Mouse (Mus musculus) hindbrain, embryonic 16.5 days (tissue): ENCODE results near the gene Rassf6. TPM values are rescaled to one million over a fixed set of nuclear protein-coding genes. Genes with fewer than 3 reads are reported as not detected.

Source experiments
- ATAC-seq: fragments of 200-750 bp; cut with Nextera tagmentation; 2 replicates; pipeline ENCODE4 v1.8.0; 2017; ENCODE audit warnings: moderate TSS enrichment, moderate library complexity
- H3K27ac ChIP-seq: fragments of 300-500 bp; sonication (generic); 2 replicates; pipeline ENCODE4 v1.5.1; 2014; ENCODE audit warnings: low read depth, mild to moderate bottlenecking, control low read depth, low read length, moderate library complexity
- H3K27me3 ChIP-seq: fragments of 300-500 bp; sonication (generic); replicated peaks from 2 replicates; pipeline ENCODE4 v1.6.1; 2014; ENCODE audit warnings: low read length; ENCODE audit not compliant: control insufficient read depth, insufficient read depth
- H3K36me3 ChIP-seq: fragments of 300-500 bp; sonication (generic); 2 replicates; pipeline ENCODE4 v1.6.1; 2014; ENCODE audit warnings: mild to moderate bottlenecking, low read length, moderate library complexity, mixed read lengths; ENCODE audit not compliant: control insufficient read depth, insufficient read depth
- H3K4me1 ChIP-seq: fragments of 300-500 bp; sonication (generic); 2 replicates; pipeline ENCODE4 v1.6.1; 2014; ENCODE audit warnings: low read depth, low read length; ENCODE audit not compliant: control insufficient read depth, insufficient read depth
- H3K4me2 ChIP-seq: fragments of 300-500 bp; sonication (generic); 2 replicates; pipeline ENCODE4 v1.6.1; 2014; ENCODE audit warnings: mild to moderate bottlenecking, low read length, control low read depth, moderate library complexity
- H3K4me3 ChIP-seq: fragments of 300-500 bp; sonication (generic); 2 replicates; pipeline ENCODE4 v1.5.1; 2014; ENCODE audit warnings: mild to moderate bottlenecking, low read length, control low read depth, moderate library complexity
- H3K9ac ChIP-seq: fragments of 300-500 bp; sonication (generic); 2 replicates; pipeline ENCODE4 v1.6.1; 2014; ENCODE audit warnings: low read depth, mild to moderate bottlenecking, control low read depth, low read length, moderate library complexity
- H3K9me3 ChIP-seq: fragments of 300-500 bp; sonication (generic); 2 replicates; pipeline ENCODE4 v1.6.1; 2014; ENCODE audit warnings: mild to moderate bottlenecking, low read length, moderate library complexity; ENCODE audit not compliant: control insufficient read depth
- WGBS: fragments of 180-500 bp; shearing (Covaris S2); extraction: QIAGEN DNeasy Blood & Tissue Kit; methylation state at CpG from one replicate; pipeline ENCODE4 v1.1.7; 2014; 5-methylcytosine and 5-hydroxymethylcytosine counted together
- polyA plus RNA-seq: library from polyadenylated mRNA; unstranded; fragments of >200 nt; fragmentation: Nextera tagmentation; extraction: Ambion mirVana; gene quantifications from 2 replicates; pipeline ENCODE4 v1.2.1, GENCODE M21; 2015

Gene Rassf6
- polyA plus RNA-seq: 3.3 and 4.1 TPM in 2 replicates

GRCm38 (mm10) chr5:90640286-90641217 is at the start of gene Rassf6:
TSS of gene Rassf6 (minus strand) at chr5:90640657.
- Histone ChIP-seq H3K27ac (no peak within 1 kb of the TSS), H3K9ac (peak within 1 kb of the TSS; percentile 59), H3K27me3 (no peaks in the 10 kb centered on the region), H3K4me2 (peak within 1 kb of the TSS; percentile 69), H3K36me3 (no peaks in the 10 kb centered on the region), H3K9me3 (no peaks in the 10 kb centered on the region), H3K4me3 (peak within 1 kb of the TSS; percentile 46), H3K4me1 (no peaks in the 10 kb centered on the region)
- 11% methylated on average over 26 of the region's 26 CpGs for WGBS
- peak; percentile 89 for ATAC-seq

GRCm38 (mm10) chr5:90689426-90690128 is 49.1 kb upstream of the Rassf6 start:
- 91% methylated on average over 8 of the region's 8 CpGs for WGBS
- no peak for ATAC-seq

DNA sequence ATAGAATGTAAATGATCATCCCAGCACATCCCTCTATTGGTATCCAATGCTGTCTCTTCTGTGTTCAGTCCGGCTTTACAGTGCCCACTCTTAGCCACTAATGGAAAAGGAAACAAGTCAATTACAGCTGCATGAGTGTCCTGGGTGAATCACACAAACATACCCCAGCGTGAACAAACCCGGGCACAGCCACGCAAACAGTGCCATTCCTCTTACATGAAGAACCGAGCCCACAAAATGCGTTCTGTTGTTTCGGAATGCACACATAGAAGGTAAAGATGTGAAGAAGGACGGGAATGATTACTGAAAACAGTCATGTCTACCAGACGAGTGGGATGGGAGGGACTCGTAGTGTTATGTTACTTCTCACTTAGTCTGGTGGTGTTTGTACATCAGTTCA is 47.5 kb upstream of the Rassf6 start:
- H3K4me1 ChIP-seq: no peaks in the 10 kb centered on the region
- no peak overlapping the region for H3K4me3 ChIP-seq
- no peak overlapping the region for H3K27ac ChIP-seq
- no peak for ATAC-seq
- H3K36me3 ChIP-seq: no peaks in the 10 kb centered on the region
- H3K9me3 ChIP-seq: no peaks in the 10 kb centered on the region
- WGBS: 91% methylated on average over 10 of the region's 10 CpGs
- no peaks in the 10 kb centered on the region for H3K27me3 ChIP-seq
- H3K4me2 ChIP-seq: no peak overlapping the region
- no peak overlapping the region for H3K9ac ChIP-seq

More at GRCm38 (mm10) chr5:90689426-90690128, 49.1 kb upstream of the Rassf6 start:
- no peaks in the 10 kb centered on the region for H3K36me3 ChIP-seq
- no peak overlapping the region for H3K9ac ChIP-seq
- H3K27ac ChIP-seq: no peak overlapping the region
- H3K9me3 ChIP-seq: no peaks in the 10 kb centered on the region
- no peaks in the 10 kb centered on the region for H3K27me3 ChIP-seq
- no peak overlapping the region for H3K4me2 ChIP-seq
- H3K4me1 ChIP-seq: no peaks in the 10 kb centered on the region
- no peak overlapping the region for H3K4me3 ChIP-seq

DNA sequence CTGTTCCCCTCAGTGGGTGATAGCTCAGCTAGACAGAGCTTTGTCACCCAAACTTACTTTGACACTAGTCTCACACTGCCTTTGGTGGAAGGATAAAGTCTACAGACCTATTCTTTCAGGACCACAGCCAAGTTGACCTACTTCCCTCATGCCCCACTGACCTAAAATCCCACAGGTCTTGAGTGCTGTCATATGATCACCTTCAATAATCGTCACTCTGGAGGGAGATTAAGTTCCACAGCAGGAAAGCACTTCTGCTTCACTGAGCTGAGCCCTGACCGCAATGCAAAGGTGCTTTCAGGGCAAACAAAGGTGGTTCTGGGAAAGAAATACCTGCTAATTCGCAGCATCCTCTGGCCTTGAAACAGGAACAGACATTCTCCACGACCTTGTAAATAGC is 44.5 kb upstream of the Rassf6 start:
- no peak overlapping the region for H3K4me2 ChIP-seq
- no peaks in the 10 kb centered on the region for H3K9me3 ChIP-seq
- H3K9ac ChIP-seq: no peak overlapping the region
- 66% methylated on average over 4 of the region's 4 CpGs for whole genome bisulfite sequencing
- no peak for ATAC-seq
- no peaks in the 10 kb centered on the region for H3K27me3 ChIP-seq
- H3K4me3 ChIP-seq: no peak overlapping the region
- H3K4me1 ChIP-seq: no peaks in the 10 kb centered on the region
- H3K27ac ChIP-seq: no peak overlapping the region
- no peaks in the 10 kb centered on the region for H3K36me3 ChIP-seq

DNA sequence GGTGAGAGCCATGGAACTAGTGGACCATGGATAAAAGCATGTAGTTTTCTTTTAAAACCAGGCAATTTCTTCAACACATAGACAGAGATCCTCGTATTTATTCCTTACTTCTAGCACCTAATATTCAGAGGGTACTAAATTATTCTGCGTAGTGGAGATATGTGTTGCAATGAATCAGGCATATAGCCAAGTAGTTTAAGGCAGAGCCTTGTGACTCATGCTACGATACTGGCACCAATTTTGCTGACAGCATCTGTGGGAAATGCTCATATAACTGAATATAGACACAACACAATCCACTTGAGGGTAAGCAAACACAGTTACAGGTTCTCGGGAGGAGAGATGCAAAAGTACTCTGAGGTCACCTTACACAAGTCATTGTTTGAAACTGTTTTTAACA is 41.4 kb upstream of the Rassf6 start:
- no peak overlapping the region for H3K9ac ChIP-seq
- 85% methylated on average over 4 of the region's 4 CpGs for WGBS
- no peak overlapping the region for H3K4me3 ChIP-seq
- ATAC-seq: no peak
- no peaks in the 10 kb centered on the region for H3K4me1 ChIP-seq
- no peaks in the 10 kb centered on the region for H3K9me3 ChIP-seq
- no peaks in the 10 kb centered on the region for H3K27me3 ChIP-seq
- no peaks in the 10 kb centered on the region for H3K36me3 ChIP-seq
- H3K27ac ChIP-seq: no peak overlapping the region
- H3K4me2 ChIP-seq: no peak overlapping the region

GRCm38 (mm10) chr5:90677560-90677959 is 37.1 kb upstream of the Rassf6 start:
- Histone ChIP-seq H3K4me2 (no peak overlapping the region), H3K27ac (no peak overlapping the region), H3K4me3 (no peak overlapping the region), H3K27me3 (no peaks in the 10 kb centered on the region), H3K9me3 (no peaks in the 10 kb centered on the region), H3K36me3 (no peaks in the 10 kb centered on the region), H3K4me1 (no peaks in the 10 kb centered on the region), H3K9ac (no peak overlapping the region)
- no peak for ATAC-seq
- 73% methylated on average over 2 of the region's 2 CpGs for WGBS

GRCm38 (mm10) chr5:90661852-90662251 is 21.4 kb upstream of the Rassf6 start:
- Histone ChIP-seq H3K27me3 (no peaks in the 10 kb centered on the region), H3K27ac (no peak overlapping the region), H3K4me1 (no peaks in the 10 kb centered on the region), H3K36me3 (no peaks in the 10 kb centered on the region), H3K9me3 (no peaks in the 10 kb centered on the region), H3K4me3 (no peak overlapping the region), H3K9ac (no peak overlapping the region), H3K4me2 (no peak overlapping the region)
- peak; percentile 9; the same call in 1 of the 2 replicates for ATAC-seq
- 67% methylated on average over 8 of the region's 8 CpGs for WGBS

GRCm38 (mm10) chr5:90661436-90661835 is 21.0 kb upstream of the Rassf6 start:
- Histone ChIP-seq H3K27ac (no peak overlapping the region), H3K9me3 (no peaks in the 10 kb centered on the region), H3K36me3 (no peaks in the 10 kb centered on the region), H3K4me1 (no peaks in the 10 kb centered on the region), H3K4me3 (no peak overlapping the region), H3K4me2 (no peak overlapping the region), H3K9ac (no peak overlapping the region), H3K27me3 (no peaks in the 10 kb centered on the region)
- ATAC-seq: peak; percentile 71
- 22% methylated on average over 9 of the region's 9 CpGs for WGBS

DNA sequence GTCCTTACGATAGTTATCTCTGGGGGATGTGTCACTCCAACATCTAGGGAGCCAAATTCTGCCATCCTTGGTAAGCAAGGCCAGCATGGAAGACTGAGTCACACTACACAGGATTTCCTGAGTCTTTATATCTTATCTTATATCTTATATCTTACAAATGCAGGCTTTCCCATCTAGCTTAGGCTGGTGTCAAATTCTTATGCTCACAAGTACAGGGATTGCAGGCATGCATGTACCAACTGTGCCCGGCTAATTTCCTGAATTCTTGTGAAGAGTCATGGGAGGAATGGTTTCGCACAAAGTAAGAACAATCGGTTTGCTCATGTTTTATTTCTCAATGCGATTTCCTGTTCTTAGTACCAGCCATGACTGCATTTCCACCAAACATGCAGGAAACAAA is 20.0 kb upstream of the Rassf6 start:
- Histone ChIP-seq H3K27me3 (no peaks in the 10 kb centered on the region), H3K4me2 (no peak overlapping the region), H3K9me3 (no peaks in the 10 kb centered on the region), H3K9ac (no peak overlapping the region), H3K4me3 (no peak overlapping the region), H3K36me3 (no peaks in the 10 kb centered on the region), H3K27ac (no peak overlapping the region), H3K4me1 (no peaks in the 10 kb centered on the region)
- 88% methylated on average over 5 of the region's 5 CpGs for WGBS
- no peak for ATAC-seq
